Mouse (Mus musculus) spleen, embryonic (tissue): ENCODE results near the gene March1.
"Not testable (repeated sequence)": the region's sequence is repeated elsewhere in the genome, so short reads cannot be mapped to it uniquely, and the experiment has no call there.

ENCODE experiments used
- CTCF ChIA-PET: fragments of 350-600 bp; sonication (Branson Sonifier 250); formaldehyde crosslinking; loops from one replicate; lab custom pipeline; 2022; lab: Charles Lee

Gene March1

GRCm38 (mm10) chr8:66270116-66270515, 652.4 kb downstream of the March1 start:
- CTCF ChIA-PET = no interaction called here

DNA sequence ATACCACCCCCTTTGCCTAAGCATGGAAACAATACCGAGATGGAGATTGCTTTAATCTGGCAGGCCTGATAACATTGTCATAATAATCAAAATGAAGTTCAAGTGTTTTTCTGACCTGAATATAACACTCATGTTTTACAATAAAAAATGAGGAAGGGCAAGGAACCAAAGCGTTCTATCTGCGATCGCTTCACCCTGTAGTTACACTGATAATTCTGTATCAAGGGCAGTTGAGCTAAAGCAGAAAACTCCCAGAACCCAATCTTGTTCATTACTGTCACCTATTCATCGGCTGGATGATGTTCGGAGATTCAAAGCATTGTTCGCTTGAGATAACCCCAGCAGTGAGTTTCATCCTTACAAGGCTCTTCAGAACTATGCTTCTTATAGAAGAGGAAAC, 700.1 kb downstream of the March1 start:
- CTCF ChIA-PET = no interaction called here

GRCm38 (mm10) chr8:66323045-66323807, 705.5 kb downstream of the March1 start:
- CTCF ChIA-PET = interaction anchor here (0.7 kb wide), 2 partner anchors 219 to 466 kb away, joined by 3 to 4 read pairs; no protein-coding TSS in a partner anchor

DNA sequence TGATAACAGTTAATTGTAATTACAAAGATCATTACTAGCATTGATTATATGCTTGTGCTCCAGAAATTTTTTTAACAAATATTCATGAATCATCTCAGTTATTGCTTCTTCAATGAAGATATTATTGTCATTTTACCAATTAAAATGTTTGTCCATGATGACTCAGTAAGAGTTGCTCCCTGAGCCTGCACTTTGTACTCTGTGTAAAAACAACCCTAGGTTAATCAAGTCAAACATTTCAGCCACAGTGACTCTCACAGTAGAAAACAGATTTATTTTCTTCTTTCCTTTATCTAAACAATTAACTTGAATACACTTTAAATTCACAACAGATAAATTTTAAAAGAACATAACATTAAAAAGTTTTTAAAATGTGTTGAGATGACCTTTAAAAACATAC, 708.7 kb downstream of the March1 start:
- CTCF ChIA-PET = no interaction called here

DNA sequence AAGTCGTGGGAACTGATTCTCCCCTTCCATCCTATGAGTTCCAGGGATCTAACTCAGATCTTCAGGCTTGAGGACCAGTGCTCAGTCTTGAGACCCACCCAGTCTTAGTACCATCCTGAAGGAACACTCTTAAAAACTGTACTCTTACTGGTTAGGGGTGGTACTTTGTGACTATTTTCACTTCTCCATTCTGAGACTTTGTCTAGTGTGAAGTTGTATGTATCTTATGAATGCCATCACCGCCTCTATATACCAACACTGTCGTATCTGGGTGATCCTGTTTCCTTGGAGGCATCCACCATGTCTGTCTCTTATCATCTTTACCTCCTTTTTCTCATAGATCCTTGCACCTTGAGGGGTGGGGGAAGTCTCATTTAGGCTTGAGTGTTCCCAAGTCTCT, 714.5 kb downstream of the March1 start:
- CTCF ChIA-PET = no interaction called here

GRCm38 (mm10) chr8:66334265-66334664, 716.6 kb downstream of the March1 start:
- CTCF ChIA-PET = no interaction called here

- CTCF ChIA-PET = no interaction called here
Measured at GRCm38 (mm10) chr8:66339551-66339950, 721.9 kb downstream of the March1 start.

GRCm38 (mm10) chr8:66342928-66343327, 725.2 kb downstream of the March1 start:
- CTCF ChIA-PET = no interaction called here

DNA sequence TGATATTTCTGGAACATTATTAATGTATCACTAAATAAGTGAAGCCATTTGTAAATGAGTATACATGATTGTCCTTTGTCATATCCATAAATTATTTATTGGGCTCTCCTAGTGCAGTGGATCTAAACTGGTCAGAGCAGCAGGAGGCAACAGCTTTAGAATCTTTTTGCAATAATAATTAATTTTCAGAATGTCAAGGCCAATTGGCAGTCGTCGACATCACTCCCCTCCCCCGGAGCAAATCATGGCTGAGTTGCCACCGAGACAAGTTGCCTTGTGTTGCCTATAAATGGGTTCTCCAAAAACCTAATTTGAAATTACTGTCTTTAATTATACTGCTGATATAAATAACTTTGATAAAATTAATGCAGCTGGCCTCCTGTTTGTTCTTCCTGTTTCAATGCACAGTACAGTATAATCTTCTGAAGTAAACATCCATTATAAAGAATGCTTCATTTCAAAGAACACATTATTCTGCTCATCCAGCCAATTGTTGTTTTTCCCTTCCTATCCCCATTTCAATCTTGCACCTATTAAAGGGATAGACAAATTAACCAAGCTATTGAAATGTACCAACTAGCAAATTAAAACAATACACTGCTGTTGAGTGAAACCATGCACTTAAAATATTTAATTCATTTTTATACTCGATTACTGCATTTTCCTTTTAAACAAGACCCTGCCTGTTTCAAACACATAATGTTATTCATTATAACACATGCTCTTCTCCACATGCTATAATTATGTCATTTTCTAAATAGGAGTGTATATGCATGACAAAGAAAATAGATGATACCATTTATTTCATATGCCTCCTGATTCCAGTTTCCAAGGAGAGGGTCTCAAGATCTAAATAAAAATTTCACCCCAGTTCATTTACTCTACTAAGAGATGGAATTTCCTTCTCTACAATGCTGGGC, 745.4 kb downstream of the March1 start:
- CTCF ChIA-PET = no interaction called here

DNA sequence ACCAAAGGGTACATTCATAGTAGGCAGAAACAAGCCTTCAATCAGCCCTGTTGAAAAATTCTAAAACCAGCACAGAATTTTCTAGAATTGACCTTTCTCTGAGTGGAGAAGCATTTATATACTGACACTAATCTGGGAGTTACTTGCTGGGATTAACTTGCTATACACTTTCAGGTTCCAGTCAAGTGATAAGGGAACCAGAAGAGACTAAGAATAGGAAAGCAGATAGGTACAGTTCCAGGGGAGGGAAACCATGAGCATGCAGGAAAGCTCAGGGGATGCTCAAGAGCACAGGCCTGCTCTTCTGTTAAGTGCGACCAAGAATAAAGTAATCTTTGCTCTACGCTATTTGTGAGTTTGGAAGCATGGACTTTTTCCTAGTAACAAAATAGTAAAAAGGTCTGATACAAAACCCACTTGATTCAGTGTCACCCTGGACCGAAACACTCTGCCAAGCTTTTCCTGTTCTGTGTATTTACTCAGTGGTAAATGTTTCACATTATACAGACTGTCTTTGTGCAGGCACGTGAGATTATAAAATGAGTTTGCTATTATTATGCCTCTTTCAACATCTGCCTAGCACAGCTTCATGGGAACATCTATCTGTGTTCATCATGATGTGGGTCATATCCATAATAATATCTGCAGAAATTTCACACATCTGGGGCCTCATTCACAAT, 766.1 kb downstream of the March1 start:
- CTCF ChIA-PET = no interaction called here

- CTCF ChIA-PET = interaction anchor here (1.0 kb wide), 1 partner anchor 18 kb away, joined by 8 read pairs; no protein-coding TSS in a partner anchor
Measured at GRCm38 (mm10) chr8:66386008-66386407, 768.3 kb downstream of the March1 start.

DNA sequence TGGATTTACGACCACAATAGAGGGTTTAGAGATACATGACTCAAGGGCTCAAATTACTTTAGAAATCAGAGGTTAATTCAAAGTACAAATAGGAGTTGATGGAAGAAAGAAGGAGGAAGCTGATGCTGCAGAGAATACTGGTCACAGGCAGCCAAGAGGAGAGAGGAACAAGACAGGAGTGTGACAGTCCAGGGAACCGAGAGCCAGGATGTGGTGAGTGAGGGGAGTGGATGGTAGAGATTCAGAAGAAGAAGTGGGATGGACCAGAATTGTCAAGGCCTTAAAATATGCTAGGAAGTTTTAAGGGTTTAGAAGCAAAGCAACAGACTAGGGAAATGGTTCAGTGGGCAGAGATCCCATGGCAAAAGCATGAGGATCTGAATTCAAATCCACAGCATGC, 771.0 kb downstream of the March1 start:
- CTCF ChIA-PET = no interaction called here

DNA sequence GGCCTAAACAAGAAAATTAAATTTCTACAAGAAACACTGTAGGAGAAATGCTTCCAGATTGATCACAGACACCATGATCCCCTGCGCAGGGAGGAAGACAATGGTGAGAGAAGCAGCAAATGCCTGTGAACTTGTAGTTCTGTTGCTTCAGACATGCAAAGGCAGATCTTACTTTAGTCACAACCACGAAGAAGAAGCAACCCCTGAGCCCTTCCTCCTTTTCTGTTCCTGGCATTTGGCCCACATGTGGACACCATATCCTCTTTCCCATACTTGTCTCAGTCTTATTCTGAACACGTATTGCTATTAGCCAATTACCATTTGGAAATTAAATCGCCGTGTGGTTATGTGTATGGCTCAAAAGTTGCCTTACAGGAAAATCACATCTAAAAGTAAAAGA, 773.9 kb downstream of the March1 start:
- CTCF ChIA-PET = no interaction called here

DNA sequence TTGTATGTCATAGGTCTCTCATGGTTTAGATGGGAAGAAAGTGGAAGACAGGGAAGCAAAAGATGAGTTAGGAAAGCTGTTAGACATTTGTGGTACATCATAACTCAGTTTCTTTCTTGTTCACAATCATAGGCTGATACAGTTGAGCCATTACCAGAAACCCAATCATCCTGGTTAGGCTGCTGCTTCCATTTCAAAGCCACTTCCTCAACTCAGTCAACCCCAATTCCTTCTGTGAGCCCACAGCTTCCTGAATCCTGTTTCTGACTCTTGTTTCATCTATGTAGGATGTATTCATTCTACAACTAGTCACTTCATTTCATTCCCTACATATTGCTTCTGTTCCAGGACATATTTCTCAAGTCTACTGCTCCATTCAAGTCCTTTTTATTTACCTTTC, 775.2 kb downstream of the March1 start:
- CTCF ChIA-PET = no interaction called here

DNA sequence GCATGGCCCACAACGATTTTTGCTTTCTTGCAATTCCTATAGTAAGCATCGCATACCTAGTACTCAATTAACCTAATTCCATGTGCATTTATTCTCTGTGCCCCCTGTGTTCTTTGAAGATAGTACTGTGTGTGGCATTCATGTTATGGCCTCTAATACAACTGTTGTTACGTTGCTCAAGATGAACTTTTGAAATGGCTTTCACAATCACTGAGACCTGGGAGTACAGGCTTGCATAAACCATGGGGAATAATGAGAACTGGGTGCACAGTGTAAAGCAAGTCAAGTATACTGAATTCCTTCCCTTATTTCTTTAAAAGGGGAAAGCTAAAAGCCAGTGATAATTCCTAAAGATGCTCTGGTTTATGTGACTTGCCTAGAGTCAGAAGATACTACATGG, 776.4 kb downstream of the March1 start:
- CTCF ChIA-PET = no interaction called here

DNA sequence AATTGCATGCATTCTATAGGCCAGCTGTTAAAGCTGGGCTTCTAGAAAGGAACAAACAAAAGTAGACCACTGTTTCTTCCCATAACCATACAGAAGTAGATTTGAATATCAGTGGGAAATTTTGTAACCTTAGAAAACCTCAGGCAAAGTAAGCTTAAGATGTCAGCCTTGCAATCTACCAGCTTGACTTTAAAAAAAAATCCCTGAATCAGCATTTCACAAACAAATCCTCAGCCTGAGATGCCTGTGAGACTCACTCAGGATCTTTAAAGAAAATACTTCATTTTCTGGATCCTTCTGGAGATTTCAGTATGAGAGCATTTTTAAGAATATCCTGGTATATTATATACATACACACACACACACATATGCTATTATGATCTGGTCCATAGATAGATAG, 780.1 kb downstream of the March1 start:
- CTCF ChIA-PET = interaction anchor here (0.9 kb wide), 1 partner anchor 1451 kb away, joined by 3 read pairs; the partner anchor contains the start of gene Tmem192

- CTCF ChIA-PET = no interaction called here
Measured at GRCm38 (mm10) chr8:66400050-66400449, 782.4 kb downstream of the March1 start.

DNA sequence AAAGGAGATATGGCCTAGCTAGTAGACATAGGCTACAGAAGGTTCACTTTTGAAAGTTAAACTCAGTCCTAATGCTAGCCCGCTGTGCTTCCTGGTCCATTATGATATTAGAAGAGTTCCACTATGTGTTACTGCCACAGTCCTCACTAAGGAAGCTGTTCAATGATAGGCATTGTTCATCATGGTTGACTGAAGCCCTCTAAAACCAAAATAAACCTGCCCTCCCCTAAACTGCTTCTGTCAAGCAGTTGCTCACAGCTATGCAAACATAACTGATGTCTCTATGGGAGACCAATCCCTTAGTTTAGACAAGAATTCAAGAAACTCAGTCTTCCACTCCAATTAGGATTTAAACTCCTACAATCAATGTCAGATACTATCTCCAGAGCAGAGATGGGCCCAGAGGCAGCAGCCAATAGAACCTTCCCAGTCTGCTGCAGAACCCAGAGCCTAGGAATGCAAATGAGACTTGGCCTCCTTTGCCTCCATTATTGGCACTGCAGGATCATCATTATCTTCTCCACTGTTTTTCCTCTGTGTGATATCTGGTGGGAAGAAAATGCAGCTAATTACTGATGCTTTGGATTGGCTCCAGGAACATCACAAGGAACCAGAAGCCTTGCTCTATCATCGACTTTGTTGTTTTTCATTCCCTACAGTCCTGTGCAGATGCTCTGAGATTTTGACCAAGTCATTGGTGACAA, 787.2 kb downstream of the March1 start:
- CTCF ChIA-PET = interaction anchor here (0.8 kb wide), 1 partner anchor 19 kb away, joined by 8 read pairs; no protein-coding TSS in a partner anchor

- CTCF ChIA-PET = not testable (repeated sequence)
Measured at GRCm38 (mm10) chr8:66405796-66406195, 788.1 kb downstream of the March1 start.

GRCm38 (mm10) chr8:66406596-66407361, 789.1 kb downstream of the March1 start:
- CTCF ChIA-PET = no interaction called here
